Mouse (Mus musculus) stomach, embryonic 15.5 days (tissue): ENCODE measurements around the gene E330034G19Rik. TPM values are rescaled to one million over a fixed set of nuclear protein-coding genes. Genes with fewer than 3 reads are reported as not detected.

Experiments used
- polyA plus RNA-seq: library from polyadenylated mRNA; unstranded; fragments of >200 nt; fragmentation: Nextera tagmentation; extraction: Ambion mirVana; gene quantifications from 2 replicates; pipeline ENCODE4 v1.2.1, GENCODE M21; 2015

The E330034G19Rik gene
- polyA plus RNA-seq, 1 experiment from 2014 or later = not detected

Other genes starting within 250 kb of the E330034G19Rik start
- 13.5 and 15.6 TPM in 2 replicates for gene Dlg5, start 47.3 kb upstream of the E330034G19Rik start, polyA plus RNA-seq
- 15.3 and 19.3 TPM in 2 replicates for gene Polr3a, start 193.8 kb downstream of the E330034G19Rik start, polyA plus RNA-seq
- 881 and 1,042 TPM in 2 replicates for gene Rps24, start 193.9 kb downstream of the E330034G19Rik start, polyA plus RNA-seq